Mouse (Mus musculus): ENCODE data around the gene Lrrc8a.

Gene Lrrc8a

GRCm38 (mm10) chr2:30262840-30263441 is 25.4 kb downstream of the Lrrc8a start:
- DNase-seq: peak; percentile 63

GRCm38 (mm10) chr2:30263811-30264210 is 26.3 kb downstream of the Lrrc8a start:
- DNase-seq: no peak

- no peak for DNase-seq
Measured at GRCm38 (mm10) chr2:30264671-30265519, 27.4 kb downstream of the Lrrc8a start.

- DNase-seq: peak; percentile 89
Measured at GRCm38 (mm10) chr2:30265767-30266253, 28.3 kb downstream of the Lrrc8a start, which contains the start of gene Phyhd1. TSS of gene Phyhd1 (plus strand) at chr2:30266203.

GRCm38 (mm10) chr2:30266392-30266941 is 29.0 kb downstream of the Lrrc8a start:
- DNase-seq: no peak

GRCm38 (mm10) chr2:30267466-30267865 is 30.0 kb downstream of the Lrrc8a start:
- DNase-seq: no peak

- no peak for DNase-seq
Measured at GRCm38 (mm10) chr2:30268371-30268770, 30.9 kb downstream of the Lrrc8a start.

- DNase-seq: peak; percentile 20
Measured at GRCm38 (mm10) chr2:30269241-30269990, 31.9 kb downstream of the Lrrc8a start.

GRCm38 (mm10) chr2:30270134-30270533 is 32.6 kb downstream of the Lrrc8a start:
- peak; percentile 87 for DNase-seq

GRCm38 (mm10) chr2:30280743-30281142 is 43.2 kb downstream of the Lrrc8a start, which contains the start of gene Gm28038:
TSS of gene Gm28038 (plus strand) at chr2:30281043.
- no peak for DNase-seq

- DNase-seq: no peak
Measured at GRCm38 (mm10) chr2:30281651-30282050, 44.1 kb downstream of the Lrrc8a start.

- DNase-seq: no peak
Measured at GRCm38 (mm10) chr2:30283193-30283592, 45.7 kb downstream of the Lrrc8a start.

- DNase-seq: no peak
Measured at GRCm38 (mm10) chr2:30285004-30285403, 47.5 kb downstream of the Lrrc8a start.

- DNase-seq: no peak
Measured at GRCm38 (mm10) chr2:30285416-30286181, 48.1 kb downstream of the Lrrc8a start.

- peak; percentile 93 for DNase-seq
Measured at GRCm38 (mm10) chr2:30286192-30287026, 48.9 kb downstream of the Lrrc8a start, which contains the start of the genes Dolk and Nup188. TSS of gene Dolk (minus strand) at chr2:30286334. TSS of gene Nup188 (plus strand) at chr2:30286397.

- no peak for DNase-seq
Measured at GRCm38 (mm10) chr2:30287027-30287373, 49.5 kb downstream of the Lrrc8a start.

- DNase-seq: no peak
Measured at GRCm38 (mm10) chr2:30299525-30299924, 62.0 kb downstream of the Lrrc8a start.

- no peak for DNase-seq
Measured at GRCm38 (mm10) chr2:30299966-30300365, 62.5 kb downstream of the Lrrc8a start.

- DNase-seq: no peak
Measured at GRCm38 (mm10) chr2:30306087-30306486, 68.6 kb downstream of the Lrrc8a start.

- no peak for DNase-seq
Measured at GRCm38 (mm10) chr2:30309351-30309750, 71.8 kb downstream of the Lrrc8a start.

- no peak for DNase-seq
Measured at GRCm38 (mm10) chr2:30311481-30311880, 74.0 kb downstream of the Lrrc8a start.

Data from layer of hippocampus, adult 9-11 months (tissue).